Mouse (Mus musculus) liver, postnatal 0 days (tissue): ENCODE data around the gene Lyl1.

Experiments
- CTCF ChIP-seq: sonication (generic); IDR thresholded peaks from 2 replicates; pipeline ENCODE4 v1.5.1; 2016; ENCODE audit warnings: antibody characterized with exemption, low read depth
- EP300 ChIP-seq: IDR thresholded peaks from 2 replicates; pipeline ENCODE4 v1.6.1; 2016; ENCODE audit warnings: antibody characterized with exemption, low read depth, mild to moderate bottlenecking

DNA sequence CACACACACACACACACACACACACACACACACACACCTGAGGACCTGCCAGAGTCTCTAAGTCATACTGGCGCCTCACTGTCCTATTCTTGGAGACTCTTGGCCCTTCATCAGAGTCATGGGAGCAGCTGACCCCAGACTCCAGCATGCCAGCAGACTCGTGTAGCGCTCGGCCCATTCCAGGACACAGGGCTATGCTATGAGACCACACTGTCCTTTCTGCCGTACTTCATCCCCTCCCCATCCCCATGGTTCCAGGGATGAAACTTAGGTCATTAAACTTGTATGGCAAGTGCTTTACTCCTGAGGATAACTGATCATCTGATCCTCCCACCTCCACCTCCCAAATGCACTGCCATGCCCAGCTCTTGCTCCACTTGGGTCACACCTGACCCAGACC lies 17.2 kb downstream of the Lyl1 start:
- TF ChIP-seq CTCF (no peak), EP300 (no peak)
